Mouse (Mus musculus) liver, adult (tissue): ENCODE data around the gene Gm28551.

Experiments
- GATA4 ChIP-seq: IDR thresholded peaks from 2 replicates; pipeline ENCODE4 v1.6.1; 2014; ENCODE audit warnings: mild to moderate bottlenecking, low read length; ENCODE audit not compliant: insufficient replicate concordance

Gene Gm28551

DNA sequence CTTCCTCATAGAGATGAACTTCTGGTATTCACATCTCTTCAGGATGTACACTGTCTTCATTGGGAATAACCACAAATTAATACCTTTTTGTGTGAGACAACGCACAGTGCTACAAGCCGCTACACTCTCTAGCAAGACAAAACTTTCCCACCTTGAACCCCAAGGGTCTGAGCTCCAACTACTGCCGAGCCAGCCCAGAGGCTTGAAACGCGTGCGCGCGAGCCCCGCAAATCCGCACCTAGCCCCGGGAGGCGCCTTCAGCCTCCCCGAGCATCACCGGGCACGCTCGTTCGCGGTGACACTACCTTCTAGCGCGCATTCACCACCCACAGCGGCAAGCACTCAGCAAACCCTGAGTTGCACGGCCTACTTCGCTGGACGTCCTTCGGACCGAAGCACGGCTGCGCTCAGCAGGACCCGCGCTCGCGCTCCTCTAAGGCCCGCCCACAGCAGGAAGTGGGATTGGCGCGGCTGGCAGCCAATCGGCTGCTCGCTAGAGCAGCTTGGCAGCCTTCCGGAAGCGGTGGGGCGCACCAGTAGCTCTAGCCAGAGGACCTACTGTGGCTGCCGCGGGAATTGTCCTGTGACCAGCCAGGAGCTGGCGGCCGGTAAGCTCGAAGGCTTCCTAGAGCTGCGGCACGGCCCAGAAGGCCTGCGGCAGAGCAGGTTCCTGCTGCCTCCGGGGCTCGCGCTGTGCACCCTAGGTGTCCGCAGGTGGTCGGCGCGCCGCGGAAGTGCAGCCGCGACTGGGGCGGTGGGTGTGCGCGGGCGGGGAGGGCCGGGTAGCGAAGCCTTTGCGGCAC, 55.7 kb downstream of the Gm28551 start, which contains the start of the genes Pms1, Ormdl1 and Gm28778:
Gene Pms1, minus strand, starts transcription at position 438 of the 803 bp plus-strand sequence.
Gene Ormdl1, plus strand, starts transcription at position 515 of the 803 bp plus-strand sequence.
Gene Gm28778, plus strand, starts transcription at position 531 of the 803 bp plus-strand sequence.
- TF ChIP-seq GATA4 = no peak

DNA sequence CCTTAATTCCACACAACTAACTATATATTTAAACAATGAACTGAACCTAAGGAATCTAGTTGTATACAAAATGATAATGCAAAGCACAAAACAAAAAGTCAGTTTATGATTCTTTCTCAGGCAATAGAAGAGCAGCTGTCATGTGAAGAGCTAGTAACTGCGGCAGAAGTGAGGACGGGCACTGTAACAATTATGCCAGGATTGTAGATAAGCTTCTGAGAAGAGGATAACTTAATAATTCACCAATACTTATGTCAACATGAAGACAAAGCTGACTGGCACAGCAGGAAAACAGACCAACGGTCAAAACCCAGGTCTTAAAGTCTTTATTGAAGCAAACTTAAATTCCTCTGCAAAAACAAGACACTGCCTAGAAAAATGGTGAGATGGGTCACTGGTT, 61.3 kb downstream of the Gm28551 start:
- TF ChIP-seq GATA4 = peak; percentile 77
